18 mouse cellular contexts compared by ENCODE assay signal in the genomic region with DNA sequence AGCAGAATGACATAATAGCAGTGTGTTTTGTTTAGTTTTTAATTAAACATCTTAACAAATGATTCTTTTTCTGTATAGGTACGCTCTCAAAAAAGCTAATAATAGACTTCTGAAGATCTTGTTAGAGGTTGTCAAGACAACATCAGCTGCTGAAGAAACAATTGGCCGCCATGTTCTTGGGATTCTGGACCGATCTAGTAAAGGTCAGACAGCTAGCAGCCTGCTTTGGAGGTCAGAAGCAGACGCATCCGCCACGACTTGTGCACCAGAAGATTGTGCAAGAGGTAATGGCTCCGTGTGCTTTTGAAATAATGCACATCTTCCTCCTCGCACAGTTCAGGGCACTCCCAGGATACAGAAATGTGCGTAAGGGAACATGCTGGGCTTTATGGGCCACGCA.
"Had no signal": no experiment of that assay in that cellular context is flagged by ENCODE, and none has a peak within 500 bp of the region (broad histone marks: within the 10 kb centered on the region; RNA-seq: fewer than 3 reads in every experiment).

No protein-coding gene starts in this region.

- H3K9me3 ChIP-seq: limb, embryonic 10.5 days; limb, embryonic 13.5 days; liver, embryonic 12.5 days; liver, embryonic 15.5 days; megakaryocyte, embryonic 14.5 days; midbrain, embryonic 10.5 days had no signal

- H3K4me1 ChIP-seq: limb, embryonic 10.5 days; limb, embryonic 13.5 days; liver, embryonic 12.5 days; liver, embryonic 15.5 days; megakaryocyte, embryonic 14.5 days; midbrain, embryonic 10.5 days had no signal

- H3K4me2 ChIP-seq: limb, embryonic 13.5 days; liver, embryonic 12.5 days; liver, embryonic 15.5 days had no signal

- H3K27me3 ChIP-seq: limb, embryonic 13.5 days; liver, embryonic 12.5 days; liver, embryonic 15.5 days; megakaryocyte, embryonic 14.5 days had no signal

- ATAC-seq: liver, embryonic 12.5 days had no signal

- H3K4me3 ChIP-seq: layer of hippocampus, adult 2 months; limb, embryonic 10.5 days; limb, embryonic 13.5 days; liver, embryonic 12.5 days; liver, embryonic 15.5 days; megakaryocyte, embryonic 14.5 days; midbrain, embryonic 10.5 days had no signal

- DNase-seq: kidney, adult 2 months; kidney, postnatal 25 days; layer of hippocampus, adult 9-11 months; liver; lung, adult 2 months; lung, postnatal 14 days; lung, postnatal 4 days; midbrain, embryonic 14.5 days; thymus, adult 18-20 months; thymus, postnatal 36 days had no signal

- H3K9ac ChIP-seq: limb, embryonic 13.5 days; liver, embryonic 12.5 days; liver, embryonic 15.5 days had no signal

- H3K27ac ChIP-seq: kidney, postnatal 0 days; layer of hippocampus, adult 2 months; limb, embryonic 10.5 days; limb, embryonic 13.5 days; liver, embryonic 12.5 days; liver, embryonic 15.5 days; midbrain, embryonic 10.5 days had no signal
